In genomic region chr4:55530236-55530635, GRCm38 (mm10) we compare ENCODE assay signal across 9 mouse cellular contexts. TPM values are rescaled to one million over a fixed set of nuclear protein-coding genes. Genes with fewer than 3 reads are reported as not detected.
A peak's percentile ranks its signal among the peaks of the same experiment; 100 is the strongest.
DNase-seq lines count a peak whose midpoint lies in the region; ATAC-seq lines count a peak whose summit lies in the region.
"Had no signal": no experiment of that assay in that cellular context is flagged by ENCODE, and none has a peak within 500 bp of the region (broad histone marks: within the 10 kb centered on the region; RNA-seq: fewer than 3 reads in every experiment).

No protein-coding gene starts in this region.

- peak overlapping the region; percentile 77 for H3K9ac ChIP-seq in intestine, embryonic 16.5 days (ENCODE audit: low read depth, low read length)

- H3K4me3 ChIP-seq in intestine, embryonic 16.5 days (ENCODE audit: low read length): peak overlapping the region; percentile 74
- peak overlapping the region; percentile 73 for H3K4me3 ChIP-seq in midbrain, embryonic 10.5 days

- peak; percentile 60 to 75 for DNase-seq in adrenal gland, adult 18-20 months (ENCODE audit: low spot score in 2 of 2)
- peak; percentile 66 for DNase-seq in embryo, embryonic 11.5 days (ENCODE audit: low read depth, low spot score)
- peak; percentile 72 for DNase-seq in left cerebral cortex, postnatal 4 days
- DNase-seq in midbrain, embryonic 10.5 days (ENCODE audit: low spot score): peak; percentile 85
- peak; percentile 40 to 50 for DNase-seq in right cerebral cortex, postnatal 36 days (ENCODE audit: low spot score in 2 of 2)
- DNase-seq in c-Kit-positive CD71-positive TER-119-positive erythroid progenitor cells, embryonic 14.5 days (ENCODE audit: low spot score): no peak

- peaks cover 15% of the 10 kb centered on the region for H3K4me1 ChIP-seq in intestine, embryonic 16.5 days (ENCODE audit: control insufficient read depth, insufficient read depth, low read length)
- peaks cover 40% of the 10 kb centered on the region for H3K4me1 ChIP-seq in midbrain, embryonic 10.5 days

- peak overlapping the region; percentile 37; the same call in 1 of the 2 replicates for H3K27ac ChIP-seq in intestine, embryonic 16.5 days (ENCODE audit: low read length)
- peak overlapping the region; percentile 64 for H3K27ac ChIP-seq in midbrain, embryonic 10.5 days (replicated peaks)
- H3K27ac ChIP-seq: macrophage had no signal

- peak overlapping the region; percentile 91 for H3K4me2 ChIP-seq in intestine, embryonic 16.5 days (ENCODE audit: low read depth, low read length)

- intact Hi-C loops in left cerebral cortex, postnatal 4 days (cut with DNase I): loop anchor here (5.0 to 10.0 kb wide), 4 partner anchors 125 to 1157 kb away; no protein-coding TSS in a partner anchor

- WGBS in intestine, embryonic 16.5 days: under 1% methylated on average over 27 of the region's 27 CpGs
- 0% methylated on average over 27 of the region's 27 CpGs for WGBS in midbrain, embryonic 10.5 days

- no peaks in the 10 kb centered on the region for H3K27me3 ChIP-seq in intestine, embryonic 16.5 days (replicated peaks; ENCODE audit: control insufficient read depth, insufficient read depth, low read length)
- H3K27me3 ChIP-seq in midbrain, embryonic 10.5 days (ENCODE audit: low read depth, poor library complexity, severe bottlenecking): peaks cover 66% of the 10 kb centered on the region

- no peaks in the 10 kb centered on the region for H3K36me3 ChIP-seq in intestine, embryonic 16.5 days (ENCODE audit: control insufficient read depth, insufficient read depth, low read length)
- no peaks in the 10 kb centered on the region for H3K36me3 ChIP-seq in midbrain, embryonic 10.5 days

- peak; percentile 54 for ATAC-seq in granulocyte monocyte progenitor cell, adult 5-6 weeks (replicated peaks; ENCODE audit: poor library complexity, severe bottlenecking)
- ATAC-seq in intestine, embryonic 16.5 days: peak; percentile 36

- no peaks in the 10 kb centered on the region for H3K9me3 ChIP-seq in intestine, embryonic 16.5 days (ENCODE audit: control insufficient read depth, low read length)
- H3K9me3 ChIP-seq in midbrain, embryonic 10.5 days (replicated peaks): no peaks in the 10 kb centered on the region

RNA-seq across cellular contexts. Expression of gene Klf4, which starts 2.0 kb away (rescaled TPM):
- 10 to 100 TPM; 13.4 to 37.5 TPM for total RNA-seq in adrenal gland, adult 18-20 months (2021)
- 14.6 and 15.8 TPM in 2 replicates for total RNA-seq in granulocyte monocyte progenitor cell, adult 5-6 weeks (2014; fragmentation: Nextera tagmentation)
- total RNA-seq in granulocyte monocyte progenitor cell, adult 5-6 weeks (2017): 5.4 and 11.2 TPM in 2 replicates
- polyA plus RNA-seq in intestine, embryonic 16.5 days (2015; fragmentation: Nextera tagmentation; extraction: Ambion mirVana): 8.5 and 8.6 TPM in 2 replicates
- total RNA-seq in left cerebral cortex, postnatal 4 days (2021): 1 to 10 TPM; 5.1 to 5.8 TPM
- polyA plus RNA-seq in midbrain, embryonic 10.5 days (2016; fragmentation: Nextera tagmentation; extraction: Ambion mirVana): 1.00 and 1.2 TPM in 2 replicates
